Mouse (Mus musculus): ENCODE measurements around the gene 1700003F12Rik.

The 1700003F12Rik gene

DNA sequence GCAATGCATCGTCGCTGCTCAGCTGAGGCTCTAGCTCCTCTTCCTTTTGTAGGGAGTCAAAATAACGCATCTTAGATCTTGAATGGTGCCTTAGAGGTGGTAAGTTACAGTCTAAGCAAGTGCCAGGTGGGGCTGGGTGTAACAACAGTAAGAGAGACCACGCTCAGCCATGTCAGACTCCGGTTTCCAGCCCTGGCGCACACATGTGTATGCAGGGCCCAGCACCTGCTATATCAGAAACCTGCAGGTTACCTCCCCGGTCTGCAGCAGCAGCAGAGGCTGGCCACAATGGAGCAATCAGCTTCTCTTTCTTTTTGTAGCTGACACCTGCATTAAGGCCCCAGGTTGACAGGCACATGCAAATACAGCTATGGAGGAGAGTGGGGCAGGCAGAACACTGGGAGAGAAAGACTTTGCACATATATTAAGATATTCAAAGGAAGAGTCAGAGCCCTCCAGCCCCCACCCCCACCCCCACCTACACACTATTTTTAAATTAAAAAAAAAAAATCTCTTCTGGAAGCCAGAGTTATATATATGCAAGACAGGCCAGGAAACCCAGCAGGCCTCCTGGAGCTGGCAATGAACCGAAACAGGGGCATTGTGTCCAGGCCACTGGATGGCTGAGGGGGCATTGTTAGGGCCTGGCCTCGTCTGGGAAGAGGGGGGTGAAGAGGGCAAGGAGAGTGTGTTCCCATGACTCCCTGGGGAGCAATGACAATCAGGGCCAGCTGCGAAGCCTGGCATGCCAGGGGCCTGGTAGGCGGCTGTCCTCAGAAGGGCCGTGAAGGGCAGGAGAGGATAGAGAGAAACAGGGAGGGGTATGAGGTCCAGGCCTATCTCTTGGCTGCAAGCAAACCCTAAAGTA lies 30.2 kb downstream of the 1700003F12Rik start:
- DNase-seq (ENCODE audit: low read depth, low spot score), result no peak

DNA sequence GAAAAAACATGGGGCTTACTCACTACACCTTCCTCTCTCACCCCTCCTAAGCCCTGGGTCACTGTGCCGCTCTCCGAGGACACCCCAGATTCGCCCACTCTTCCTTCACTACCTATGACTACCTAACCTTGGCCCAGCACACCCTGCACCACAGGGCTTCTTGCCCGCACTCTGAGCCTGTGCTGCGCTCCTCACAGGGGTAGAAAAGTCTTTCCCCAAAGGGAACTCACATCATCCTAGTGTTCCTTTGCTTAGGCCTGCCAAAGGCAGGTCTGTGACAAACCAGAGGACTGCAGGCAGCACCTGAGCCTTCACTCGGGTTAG lies 30.8 kb downstream of the 1700003F12Rik start:
- DNase-seq (ENCODE audit: low read depth, low spot score), result no peak

DNA sequence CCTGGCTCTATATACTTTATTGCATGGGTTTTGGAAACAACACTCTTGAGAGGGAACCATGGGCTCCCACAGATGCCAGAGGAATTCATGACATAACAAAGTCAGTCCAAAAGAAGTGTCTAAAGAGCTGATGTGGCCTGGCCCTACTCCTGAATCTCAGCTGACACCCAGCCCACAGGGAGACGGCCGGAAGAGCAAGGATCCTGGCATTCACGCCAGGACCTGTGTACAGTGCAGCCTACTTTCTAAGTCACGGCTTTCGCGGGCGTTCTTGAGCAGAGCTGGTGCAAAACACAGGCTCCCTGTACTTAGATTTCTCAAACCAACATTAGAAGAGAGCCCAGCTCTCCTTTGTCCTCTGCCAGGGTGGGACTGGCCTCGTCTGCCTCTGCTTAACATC lies 33.7 kb downstream of the 1700003F12Rik start:
- DNase-seq (ENCODE audit: low read depth, low spot score), result no peak

DNA sequence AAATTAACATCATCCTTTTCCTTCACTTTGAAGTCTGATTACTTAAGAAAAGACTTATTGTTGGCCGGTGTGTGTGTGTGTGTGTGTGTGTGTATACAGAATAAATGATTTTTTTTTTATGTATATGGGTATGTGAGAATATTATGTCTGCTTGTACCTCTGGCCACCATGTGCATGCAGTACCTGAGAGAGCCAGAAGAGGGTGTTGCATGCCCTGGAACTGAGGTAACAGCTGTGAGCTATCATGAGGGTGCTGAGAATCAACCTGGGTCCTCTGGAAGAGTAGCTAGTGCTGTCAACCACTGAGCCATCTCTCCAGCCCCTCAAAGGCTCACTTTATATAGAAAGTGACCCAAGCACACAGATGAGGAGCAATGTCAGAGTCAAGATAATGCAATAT lies 34.5 kb downstream of the 1700003F12Rik start:
- DNase-seq (ENCODE audit: low read depth, low spot score), result peak; percentile 52

DNA sequence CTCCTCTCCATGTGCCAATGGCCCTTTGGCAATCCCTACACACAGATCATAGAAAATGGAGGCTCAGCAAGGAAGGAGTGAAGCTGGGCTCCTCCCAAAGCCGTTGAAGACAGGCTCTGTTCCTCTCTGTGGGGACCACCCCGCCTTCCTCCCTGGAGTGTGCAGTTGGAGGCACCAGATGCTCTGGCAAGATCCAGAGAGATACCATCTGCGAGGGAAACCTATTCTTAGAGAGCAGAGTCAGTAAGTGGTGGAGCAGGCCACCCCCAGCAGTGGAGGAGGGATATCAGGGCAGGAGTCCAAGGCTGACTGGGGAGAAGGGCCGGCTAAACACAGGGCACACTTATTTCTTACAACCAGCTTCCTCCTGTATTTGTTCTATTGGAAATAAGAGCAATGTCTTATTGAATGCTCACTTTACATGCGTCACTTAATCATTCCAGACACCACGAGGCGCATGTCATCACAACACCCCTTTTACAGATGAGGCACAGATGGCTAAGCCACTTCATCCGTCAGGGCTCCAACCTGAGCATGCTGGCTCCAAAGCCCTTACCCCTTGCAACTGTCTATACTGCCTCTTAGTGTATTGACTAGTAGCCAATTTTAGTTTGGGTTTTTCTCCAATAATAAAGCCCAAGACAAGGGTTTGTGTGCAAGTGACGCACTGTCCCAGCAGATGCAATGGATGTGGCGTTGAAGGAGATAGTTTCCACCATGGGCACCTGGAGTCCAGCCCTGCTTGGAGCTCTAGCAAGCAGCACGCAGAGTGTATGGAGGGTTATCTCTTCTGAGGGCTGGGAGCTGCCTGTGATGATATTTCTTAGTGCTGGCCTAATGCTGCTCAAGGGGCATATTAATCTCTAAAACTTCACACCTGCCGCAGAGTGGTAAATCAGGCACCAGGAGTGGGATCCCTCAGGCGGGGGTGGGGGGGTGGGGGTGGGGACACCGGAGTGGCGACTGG lies 37.3 kb downstream of the 1700003F12Rik start:
- DNase-seq (ENCODE audit: low read depth, low spot score), result no peak

DNA sequence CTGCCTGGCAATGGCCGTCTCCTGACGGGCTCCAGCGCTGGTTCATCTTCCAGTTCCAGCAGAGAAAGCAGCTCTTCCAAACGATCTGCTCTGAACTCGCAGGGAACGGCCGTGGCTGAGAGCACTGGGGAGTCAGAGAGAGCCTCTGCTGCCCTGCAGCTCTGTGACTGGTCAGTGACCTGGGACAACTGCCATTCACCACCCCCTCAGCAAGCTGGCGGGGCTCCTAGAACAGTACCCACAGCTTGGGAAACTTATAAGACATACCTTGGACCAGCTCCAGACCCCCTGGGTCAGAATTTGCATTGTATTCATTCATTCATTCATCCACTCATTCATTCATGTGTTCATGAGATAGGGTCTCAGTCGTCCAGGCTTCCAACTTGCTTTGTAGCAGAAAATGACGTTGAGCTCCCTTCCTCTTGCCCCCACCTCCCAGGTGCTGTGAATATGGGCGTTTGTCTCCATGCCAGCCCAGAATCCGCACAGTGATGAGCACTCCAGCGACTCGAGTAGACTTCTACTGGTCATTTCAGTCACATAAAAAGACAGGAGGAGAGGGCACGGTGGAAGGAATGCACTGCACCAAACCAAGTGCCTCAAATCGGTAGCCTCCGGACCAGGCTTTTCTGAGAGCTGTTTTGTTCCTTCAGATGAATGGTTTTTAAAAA lies 38.2 kb downstream of the 1700003F12Rik start:
- DNase-seq (ENCODE audit: low read depth, low spot score), result no peak

DNA sequence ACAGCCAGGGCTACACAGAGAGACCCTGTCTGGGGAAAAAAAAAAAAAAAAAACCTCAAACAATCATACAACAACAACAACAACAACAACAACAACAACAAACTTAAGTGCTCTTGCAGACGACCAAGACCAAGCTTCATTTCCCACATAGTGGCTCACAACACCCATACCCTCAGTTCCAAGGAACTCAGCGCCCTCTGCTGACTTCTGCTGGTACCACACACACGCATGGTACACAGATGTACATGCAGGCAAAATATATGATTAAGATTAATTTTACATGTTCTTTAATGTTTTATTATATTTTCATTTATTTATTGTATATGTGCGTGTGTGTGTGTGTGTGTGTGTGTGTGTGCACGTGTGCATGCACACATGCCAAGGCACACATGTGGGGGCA lies 39.5 kb downstream of the 1700003F12Rik start:
- peak; percentile 74 for DNase-seq (ENCODE audit: low read depth, low spot score)

DNA sequence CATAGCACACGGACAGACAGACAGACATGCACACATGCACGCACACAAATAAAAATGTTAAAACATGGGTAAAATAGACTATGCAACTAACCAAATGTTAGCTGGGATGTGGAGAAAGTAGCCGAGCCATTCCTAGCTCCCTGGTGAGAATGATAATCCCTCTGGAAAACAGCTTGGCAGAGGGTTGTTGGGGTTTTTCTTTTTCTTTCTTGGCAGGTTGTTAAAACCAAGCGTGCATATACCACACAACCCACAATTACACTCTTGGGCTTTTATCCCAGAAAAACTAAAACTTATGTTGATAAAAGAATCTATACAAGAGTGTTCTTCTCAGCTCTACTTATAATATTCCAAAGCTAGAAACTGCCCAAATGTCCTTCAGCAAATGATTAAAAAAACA lies 42.2 kb downstream of the 1700003F12Rik start:
- no peak for DNase-seq (ENCODE audit: low read depth, low spot score)

DNA sequence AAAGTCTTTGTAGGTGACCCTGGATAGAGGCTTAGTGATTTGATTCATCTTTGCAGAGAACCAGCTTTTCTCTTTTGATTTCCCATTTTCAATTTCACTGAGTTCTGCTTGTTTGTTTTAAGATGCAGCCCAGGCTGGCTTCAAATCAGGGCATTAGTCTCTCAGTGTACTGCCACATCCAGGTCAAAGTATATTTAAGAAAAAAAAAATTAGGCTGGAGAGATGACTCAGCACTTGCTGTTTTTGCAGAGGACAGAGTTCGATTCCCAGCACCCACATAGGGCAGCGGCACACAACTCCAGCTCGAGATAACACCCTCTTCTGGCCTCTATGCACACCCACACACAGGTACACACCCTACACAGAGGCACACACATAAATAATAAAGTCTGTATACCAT lies 44.4 kb downstream of the 1700003F12Rik start:
- DNase-seq (ENCODE audit: low read depth, low spot score), result no peak

DNA sequence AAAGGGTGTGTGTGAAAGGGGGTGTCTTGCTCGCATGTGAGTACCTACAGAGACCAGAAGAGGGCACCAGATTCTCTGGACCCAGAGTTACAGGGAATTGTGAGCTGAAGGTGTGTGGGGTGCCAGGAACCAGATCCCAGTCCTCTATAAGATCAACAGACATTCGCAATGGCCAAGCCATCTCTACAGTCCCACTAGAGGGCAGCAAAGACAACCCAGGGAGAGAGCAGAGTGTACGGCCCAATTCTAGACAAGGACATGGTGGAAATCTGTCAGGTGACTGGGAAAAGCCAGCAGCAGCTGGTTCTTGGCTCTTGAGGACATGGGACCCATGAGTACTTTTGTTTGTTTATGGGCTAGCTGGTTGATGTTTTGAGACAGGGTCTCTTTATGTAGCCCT lies 46.1 kb downstream of the 1700003F12Rik start:
- DNase-seq (ENCODE audit: low read depth, low spot score), result peak; percentile 95

DNA sequence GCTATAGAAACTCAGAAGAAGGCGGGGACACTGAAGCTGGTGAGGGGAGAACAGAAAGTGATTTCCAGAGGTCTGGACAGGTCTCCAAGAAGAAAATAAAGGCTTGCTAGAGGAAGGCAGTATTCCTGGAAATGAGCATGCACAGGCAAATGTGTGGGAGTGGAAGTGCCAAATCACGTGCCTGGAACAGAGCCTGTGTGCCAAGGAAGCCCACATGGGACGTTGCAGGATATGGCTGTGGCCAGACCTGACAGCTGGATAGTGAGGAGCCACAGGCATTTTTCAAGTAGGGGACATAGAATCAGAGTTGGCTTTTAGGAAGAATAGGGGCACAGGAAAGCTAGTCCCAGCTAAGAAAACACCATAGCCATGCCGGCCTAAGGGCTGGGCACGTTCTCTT lies 48.9 kb downstream of the 1700003F12Rik start:
- no peak for DNase-seq (ENCODE audit: low read depth, low spot score)

DNA sequence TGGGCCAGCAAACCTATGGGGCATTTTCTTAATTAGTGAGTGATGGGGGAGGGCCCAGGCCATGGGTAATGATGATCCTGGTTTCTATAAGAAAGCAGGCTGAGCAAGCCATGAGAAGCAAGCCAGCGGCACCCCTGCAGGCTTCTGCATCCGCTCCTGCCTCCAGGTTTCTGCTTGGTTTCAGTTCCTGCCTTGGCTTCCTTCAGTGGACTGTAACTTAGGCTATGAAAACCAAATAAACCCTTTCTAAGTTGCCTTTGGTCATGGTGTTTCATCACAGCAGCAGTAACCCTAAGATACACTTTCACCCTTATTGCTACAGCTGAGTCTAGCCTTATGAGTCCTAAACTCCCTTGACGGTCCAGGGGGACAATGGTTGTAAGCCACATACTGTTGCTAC lies 50.5 kb downstream of the 1700003F12Rik start:
- no peak for DNase-seq (ENCODE audit: low read depth, low spot score)
